Mouse (Mus musculus) kidney, postnatal 10 days (tissue): ENCODE measurements around the gene Plet1.
A peak's percentile ranks its signal among the peaks of the same experiment; 100 is the strongest.

Source experiments
- DNase-seq: peaks from one replicate; pipeline ENCODE4 v3.0.0; 2021; ENCODE audit warnings: mixed read lengths

Gene Plet1

DNA sequence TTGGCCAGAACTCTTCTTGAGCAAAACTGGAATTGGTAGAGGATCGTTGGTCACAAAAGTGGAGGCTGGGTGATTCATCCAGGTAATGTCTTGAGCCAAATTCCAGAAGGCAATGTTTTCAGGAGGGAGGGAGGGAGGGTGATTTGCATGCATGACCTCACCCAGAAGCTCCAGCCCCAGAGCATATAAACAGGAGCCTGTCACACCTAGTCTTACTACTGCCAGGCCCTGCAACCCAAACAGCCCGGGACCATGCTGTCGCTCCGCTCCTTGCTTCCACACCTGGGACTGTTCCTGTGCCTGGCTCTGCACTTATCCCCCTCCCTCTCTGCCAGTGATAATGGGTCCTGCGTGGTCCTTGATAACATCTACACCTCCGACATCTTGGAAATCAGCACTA lies at the start of gene Plet1:
TSS of gene Plet1 (plus strand) at position 215 of the 400 bp plus-strand sequence.
- peak; percentile 43 for DNase-seq

DNA sequence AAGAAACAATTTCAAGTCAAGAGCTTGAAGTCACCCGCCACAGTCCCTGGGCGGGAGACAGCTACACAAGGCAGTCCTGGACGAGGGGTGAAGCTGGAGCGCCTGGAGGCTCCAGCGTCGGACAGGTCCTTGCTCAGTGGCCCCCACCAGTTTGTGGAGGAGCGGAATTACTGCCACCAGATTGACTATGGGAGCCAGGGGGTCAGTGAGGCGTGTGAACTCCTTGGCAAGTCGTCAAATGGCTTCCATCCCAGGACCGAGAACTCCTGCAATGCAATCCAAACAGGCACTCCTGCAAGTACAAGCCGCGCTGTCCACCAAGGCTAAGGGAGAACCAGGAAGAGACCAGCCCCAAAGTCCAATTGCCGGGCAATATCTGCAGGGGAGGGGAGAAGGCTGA lies 45.3 kb upstream of the Plet1 start:
- peak; percentile 79 for DNase-seq

DNA sequence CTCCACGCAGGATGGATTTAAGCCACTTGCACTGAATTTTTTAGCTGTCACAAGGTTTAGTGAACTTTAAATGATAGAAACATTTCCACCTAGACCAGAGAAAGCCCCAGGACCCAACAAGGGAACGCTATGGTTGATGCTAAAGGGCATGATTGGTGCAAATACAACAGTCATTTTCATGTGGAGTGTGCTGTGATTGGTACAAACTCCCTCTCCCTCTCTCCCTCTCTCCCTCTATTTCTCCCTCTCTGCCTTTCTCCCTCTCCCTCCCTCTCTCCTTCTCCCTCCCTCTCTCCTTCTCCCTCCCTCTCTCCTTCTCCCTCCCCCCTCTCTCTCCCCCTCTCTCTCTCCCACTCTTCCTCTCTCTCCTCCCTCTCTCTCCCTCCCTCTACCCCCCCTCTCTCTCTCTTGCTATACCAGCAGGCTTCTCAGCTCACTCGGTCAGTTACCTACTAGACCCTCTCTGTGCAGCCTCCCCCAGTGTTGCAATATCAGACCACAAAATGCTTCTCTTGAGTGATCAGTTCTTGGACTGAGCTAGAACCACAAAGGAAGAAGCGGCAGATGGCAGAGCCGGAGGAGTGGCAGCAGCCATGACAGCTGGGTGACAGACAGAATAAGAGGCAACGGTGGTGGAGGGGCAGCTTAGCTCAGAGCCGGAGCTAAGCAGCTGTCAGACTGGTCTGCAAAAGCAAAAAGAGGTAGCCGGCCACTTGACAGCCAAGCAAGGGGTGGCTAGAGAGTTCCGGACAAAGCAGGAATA lies 42.7 kb upstream of the Plet1 start:
- DNase-seq, result no peak

DNA sequence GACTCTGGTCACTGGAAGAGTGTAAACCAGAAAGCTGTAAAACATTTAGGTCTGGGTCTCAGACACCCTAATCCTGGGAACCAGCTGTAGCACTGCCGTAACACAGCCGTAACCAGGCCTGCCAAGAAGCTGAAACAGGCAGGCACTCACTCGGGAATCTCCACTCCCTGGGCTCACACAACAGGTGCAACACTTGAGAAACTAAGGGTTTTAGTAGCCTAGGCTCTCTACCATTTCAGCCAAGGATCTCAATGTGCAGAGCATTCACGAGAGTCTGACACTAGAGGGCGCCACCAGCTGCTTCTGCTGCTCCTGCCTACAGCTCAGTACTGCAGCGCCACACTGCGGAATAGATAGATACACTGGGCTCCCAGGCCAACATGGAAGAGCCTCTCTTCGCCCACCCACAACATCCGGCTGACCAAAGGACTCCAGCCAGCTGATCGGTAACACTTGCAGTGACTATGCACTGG lies 42.0 kb upstream of the Plet1 start:
- peak; percentile 95 for DNase-seq

DNA sequence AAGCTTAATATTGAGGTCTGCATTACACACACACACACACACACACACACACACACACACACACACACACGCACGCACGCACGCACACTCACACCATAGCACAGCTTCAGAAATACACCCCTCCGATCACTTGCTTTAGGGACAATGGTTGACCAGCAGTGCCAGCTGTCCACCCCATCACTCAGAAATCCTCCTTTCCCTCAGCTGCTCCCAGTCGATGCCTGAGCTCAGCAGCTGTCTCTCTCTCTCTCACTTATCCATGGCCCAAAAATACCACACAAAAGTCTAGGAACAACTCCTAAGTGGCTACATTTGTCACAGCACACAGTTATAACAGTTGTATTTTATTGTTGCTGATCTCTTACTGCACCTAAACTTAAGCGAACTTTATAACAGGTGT lies 36.7 kb upstream of the Plet1 start:
- DNase-seq, result no peak

DNA sequence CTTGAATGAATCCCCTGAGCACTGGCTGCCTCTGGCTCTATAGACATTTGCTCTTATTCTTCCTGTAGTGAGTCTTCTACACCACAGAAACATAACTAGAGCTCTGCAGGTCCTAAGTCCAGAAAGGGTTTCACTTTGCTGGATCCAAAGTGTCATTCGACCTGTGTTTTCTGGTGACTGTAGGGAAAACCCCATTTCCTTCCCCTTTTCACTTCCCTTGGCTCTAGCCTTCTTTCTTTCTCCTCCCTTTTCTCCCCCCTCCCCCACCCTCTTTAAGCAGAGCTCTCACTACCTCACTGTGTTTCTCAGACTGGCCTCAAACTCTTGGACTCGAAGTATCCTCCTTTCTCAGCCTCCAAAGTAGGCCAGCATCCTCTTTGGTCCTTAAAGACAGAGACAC lies 34.8 kb upstream of the Plet1 start:
- DNase-seq, result no peak

DNA sequence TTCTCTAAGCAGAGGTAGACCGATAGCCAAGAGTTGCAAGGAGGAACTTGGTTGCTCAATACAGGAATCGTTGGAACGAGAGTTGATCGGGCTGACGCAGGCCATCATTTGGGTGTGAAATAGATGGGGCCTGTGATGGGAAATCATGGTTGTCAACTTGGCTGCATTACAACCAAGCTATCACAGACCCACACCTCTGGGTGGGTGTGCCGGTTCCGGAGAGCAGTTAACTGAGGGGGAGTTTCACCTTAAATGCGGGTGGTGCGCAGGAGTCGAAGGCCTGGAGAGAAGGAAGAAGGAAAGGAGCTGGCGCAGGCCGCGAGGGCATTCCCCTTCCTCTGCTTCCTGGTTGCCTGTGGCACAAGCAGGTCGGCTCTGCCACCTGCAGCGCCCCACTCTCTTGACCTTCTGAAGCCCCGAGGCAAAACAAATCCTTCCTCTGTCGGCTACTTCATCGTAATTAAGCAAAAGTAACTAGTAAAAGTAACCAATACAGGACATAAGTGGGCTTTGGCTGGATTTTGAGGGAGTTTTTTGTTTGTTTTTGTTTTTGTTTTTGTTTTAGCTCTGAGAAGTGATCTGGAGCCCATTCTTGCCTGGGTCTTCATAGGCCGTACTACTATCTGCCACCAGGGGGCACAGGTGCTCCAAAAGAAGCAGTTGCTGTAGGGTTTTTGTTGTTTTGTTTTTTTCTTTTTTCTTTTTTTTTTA lies 31.7 kb upstream of the Plet1 start:
- DNase-seq, result peak; percentile 91

DNA sequence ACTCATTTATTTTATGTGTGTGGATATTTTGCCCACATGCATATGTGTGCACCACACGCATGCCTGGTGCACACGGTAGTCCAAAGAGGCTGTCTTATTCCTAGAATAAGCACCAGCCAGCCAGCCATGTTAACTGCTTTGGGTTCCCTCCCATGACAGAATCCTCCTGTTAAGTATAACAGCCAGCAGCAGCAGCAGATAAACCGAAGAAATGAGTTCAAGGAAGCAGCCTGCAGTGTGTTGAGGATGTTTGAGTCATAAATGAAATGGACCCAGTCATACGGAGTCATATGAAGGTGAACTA lies 31.2 kb upstream of the Plet1 start:
- DNase-seq, result no peak

- no peak for DNase-seq
These were observed 23.8 kb upstream of the Plet1 start for GRCm38 (mm10) chr9:50470377-50471100.

DNA sequence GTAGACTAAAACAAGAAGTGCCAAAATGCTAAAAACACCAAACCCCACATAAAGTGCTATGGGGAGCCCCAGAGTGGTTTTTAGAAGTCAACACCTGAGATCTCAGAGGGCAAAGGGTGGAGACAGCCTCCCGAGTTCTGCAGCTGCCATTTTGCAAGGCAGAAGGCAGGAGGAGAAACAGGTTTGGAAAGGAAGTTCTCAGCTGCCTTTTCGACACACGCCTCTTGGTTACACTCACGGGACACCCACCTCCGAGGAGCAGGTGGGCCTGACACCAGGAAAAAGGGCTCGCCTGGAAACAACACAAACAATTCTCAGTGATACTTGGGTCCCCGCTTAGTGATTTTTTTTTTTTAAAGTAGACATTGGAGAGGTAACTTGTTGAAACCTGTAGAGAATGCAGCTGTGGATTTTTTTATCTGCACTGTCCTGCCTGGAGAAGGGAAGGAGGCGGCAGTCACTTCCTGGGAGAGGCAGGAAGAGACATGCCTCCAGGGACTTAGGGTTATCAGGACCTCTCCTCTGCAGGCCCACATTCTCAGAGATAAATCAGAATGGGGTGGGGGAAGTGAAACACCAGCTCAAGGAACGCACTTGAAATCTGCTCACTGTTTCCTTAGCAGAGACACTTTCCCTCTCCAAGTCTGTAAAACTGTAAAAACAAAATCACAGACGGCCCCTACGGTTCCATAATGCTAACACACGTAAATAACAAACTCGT lies 23.0 kb upstream of the Plet1 start:
- DNase-seq, result no peak

GRCm38 (mm10) chr9:50475318-50475717 lies 19.0 kb upstream of the Plet1 start:
- no peak for DNase-seq

DNA sequence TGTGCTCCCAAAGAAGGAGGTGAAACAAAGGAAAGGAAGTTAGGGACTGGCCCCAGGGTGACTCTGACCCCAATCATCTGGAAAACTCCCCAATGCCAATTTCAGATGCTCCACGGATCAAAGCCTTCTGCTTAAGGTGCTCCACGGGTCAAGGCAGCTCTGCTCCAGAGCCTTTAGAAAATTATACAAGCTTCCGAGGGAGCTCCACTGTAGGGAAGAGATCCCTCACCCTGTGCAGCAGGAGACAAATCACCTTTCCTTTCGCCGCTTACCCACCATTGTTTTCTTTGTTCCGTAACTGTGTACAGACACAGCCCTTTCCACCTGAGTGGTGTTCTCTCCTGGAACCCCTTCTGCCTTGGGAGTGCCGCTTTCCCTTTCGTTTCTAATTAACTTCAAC lies 18.6 kb upstream of the Plet1 start:
- DNase-seq, result no peak

- DNase-seq, result no peak
These were observed 17.7 kb upstream of the Plet1 start for GRCm38 (mm10) chr9:50476651-50477050.

- no peak for DNase-seq
These were observed 17.1 kb upstream of the Plet1 start for GRCm38 (mm10) chr9:50477270-50477669.

- peak; percentile 52 for DNase-seq
These were observed 15.5 kb upstream of the Plet1 start for GRCm38 (mm10) chr9:50478826-50479225.

DNA sequence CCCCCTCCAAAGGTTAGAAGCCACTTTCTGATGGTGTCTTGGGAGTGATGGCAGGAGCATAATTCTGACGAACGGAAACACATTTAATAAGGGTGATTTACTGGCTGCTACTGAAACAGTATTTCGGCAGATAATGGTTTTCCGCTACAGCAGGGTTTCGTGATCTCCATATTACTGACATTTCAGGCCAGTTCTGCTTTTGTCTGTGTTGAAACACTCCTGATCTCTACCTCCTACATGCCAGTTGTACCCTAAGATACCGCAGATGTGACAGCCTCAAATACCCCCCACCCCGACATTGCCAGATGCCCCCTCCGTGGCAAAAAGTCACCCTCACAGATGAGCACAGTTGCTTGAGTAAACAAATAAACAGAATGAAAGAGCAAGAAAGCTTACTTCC lies 14.8 kb upstream of the Plet1 start:
- no peak for DNase-seq

GRCm38 (mm10) chr9:50482743-50483142 lies 11.6 kb upstream of the Plet1 start:
- DNase-seq, result no peak

DNA sequence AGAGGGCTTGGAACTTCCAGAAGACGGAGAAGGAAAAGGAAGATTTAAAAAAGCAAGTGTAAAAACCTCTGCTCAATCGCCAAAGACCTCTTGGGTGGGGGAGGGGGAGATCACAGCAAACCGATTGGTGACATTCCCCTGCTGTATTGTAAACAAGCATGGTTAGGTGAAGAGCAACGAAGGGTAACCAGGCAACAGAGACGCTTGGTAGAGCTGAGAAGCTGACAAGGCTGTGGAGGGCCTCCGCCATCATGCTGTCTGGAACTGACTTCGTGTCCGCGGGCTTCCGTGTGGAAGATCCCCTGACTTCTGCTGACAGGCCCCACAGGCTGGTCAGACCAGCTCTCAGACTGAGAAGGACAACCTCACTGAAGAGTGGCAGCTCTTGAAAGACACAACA lies 8.8 kb upstream of the Plet1 start:
- DNase-seq, result peak; percentile 41

DNA sequence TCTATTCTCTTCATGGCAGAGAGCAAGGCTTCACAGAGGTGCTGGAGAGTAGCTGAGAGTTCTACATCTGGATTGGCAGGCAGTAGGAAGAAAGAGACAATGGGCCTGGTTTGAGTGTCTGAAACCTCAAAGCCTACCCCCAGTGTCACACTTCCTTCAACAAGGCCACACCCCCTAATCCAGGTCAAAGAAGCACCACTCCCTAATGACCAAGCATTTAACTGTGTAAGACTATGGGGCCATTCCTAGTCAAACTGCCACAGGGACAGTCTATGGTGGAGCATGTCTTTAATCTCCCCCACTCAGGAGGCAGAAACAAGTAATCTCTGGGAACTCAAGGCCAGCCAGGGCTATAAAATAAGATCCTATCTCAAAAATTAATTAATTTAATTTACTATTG lies 3.5 kb upstream of the Plet1 start:
- no peak for DNase-seq

GRCm38 (mm10) chr9:50491531-50492045 lies 2.7 kb upstream of the Plet1 start:
- no peak for DNase-seq

- no peak for DNase-seq
These were observed 548 bp upstream of the Plet1 start for GRCm38 (mm10) chr9:50493777-50494176.

GRCm38 (mm10) chr9:50495405-50496150 lies 1.3 kb downstream of the Plet1 start:
- no peak for DNase-seq
